Mouse (Mus musculus) left cerebral cortex, adult 2 months (tissue): ENCODE measurements at regions not wholly inside any gene's neighbourhood (a gene's known extent, or its start where the extent isn't known, plus 50 kb on each side); places are given as distances from the start of the nearest gene placed in this dataset.
A peak's percentile ranks its signal among the peaks of the same experiment; 100 is the strongest.
"Not testable (repeated sequence)": the region's sequence is repeated elsewhere in the genome, so short reads cannot be mapped to it uniquely, and the experiment has no call there.

Experiments
- DNase-seq, 2 experiments: peaks; one replicate each; pipeline ENCODE4 v3.0.0; 2021 to 2022; ENCODE audit warnings: low spot score in 2 of 2, mixed read lengths in 1 of 2; ENCODE audit errors: extremely low spot score in 1 of 2
- H3K27ac ChIP-seq: fragments of 200-600 bp; 2 replicates; pipeline ENCODE4 v1.8.1; 2022
- H3K4me3 ChIP-seq: fragments of 200-600 bp; 2 replicates; pipeline ENCODE4 v1.8.1; 2022
- CTCF ChIP-seq: fragments of 200-600 bp; IDR thresholded peaks from 2 replicates; pipeline ENCODE4 v1.8.1; 2022; ENCODE audit warnings: antibody characterized with exemption, mild to moderate bottlenecking, moderate library complexity
- intact Hi-C: fragments of 180-260 bp; cut with DNase I; formaldehyde crosslinking; loops from one replicate; pipeline ENCODE4 v1.15.1; 2025

- DNase-seq = no peak
- no peak overlapping the region for H3K4me3 ChIP-seq
- no peak for TF ChIP-seq CTCF
- intact Hi-C loops = loop anchor here (10.0 kb wide), 2 partner anchors 291 to 431 kb away; partner anchors contain the start of gene Tbl1xr1
- no peak overlapping the region; the same call in 1 of the 2 replicates for H3K27ac ChIP-seq
Measured at GRCm38 (mm10) chr3:21644086-21644485, 432.4 kb upstream of the Tbl1xr1 start.

DNA sequence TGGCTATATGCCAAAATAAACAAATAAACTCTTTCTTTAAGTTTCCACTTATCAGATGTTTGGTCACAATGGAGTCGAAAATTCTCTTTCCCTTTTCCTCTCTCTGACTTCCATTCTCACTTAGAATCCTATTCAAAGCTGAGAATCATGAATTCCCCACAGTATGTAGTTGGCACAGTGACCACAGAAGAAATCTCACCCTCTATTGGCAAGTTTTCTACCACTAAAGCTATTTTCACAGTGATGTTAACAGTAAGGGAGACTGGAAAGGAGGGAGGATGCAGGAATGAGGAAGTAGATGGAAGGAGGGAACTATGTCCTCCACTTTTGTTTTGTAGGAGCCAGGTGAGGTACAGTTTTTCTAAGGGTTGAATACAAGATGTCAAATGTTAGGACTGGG, 431.2 kb upstream of the Tbl1xr1 start:
- TF ChIP-seq CTCF = no peak
- intact Hi-C loops = loop anchor here (10.0 kb wide), 2 partner anchors 290 to 430 kb away; partner anchors contain the start of gene Tbl1xr1
- DNase-seq = no peak
- Histone ChIP-seq H3K27ac (peak overlapping the region; percentile 18; the same call in 1 of the 2 replicates), H3K4me3 (no peak overlapping the region)

DNA sequence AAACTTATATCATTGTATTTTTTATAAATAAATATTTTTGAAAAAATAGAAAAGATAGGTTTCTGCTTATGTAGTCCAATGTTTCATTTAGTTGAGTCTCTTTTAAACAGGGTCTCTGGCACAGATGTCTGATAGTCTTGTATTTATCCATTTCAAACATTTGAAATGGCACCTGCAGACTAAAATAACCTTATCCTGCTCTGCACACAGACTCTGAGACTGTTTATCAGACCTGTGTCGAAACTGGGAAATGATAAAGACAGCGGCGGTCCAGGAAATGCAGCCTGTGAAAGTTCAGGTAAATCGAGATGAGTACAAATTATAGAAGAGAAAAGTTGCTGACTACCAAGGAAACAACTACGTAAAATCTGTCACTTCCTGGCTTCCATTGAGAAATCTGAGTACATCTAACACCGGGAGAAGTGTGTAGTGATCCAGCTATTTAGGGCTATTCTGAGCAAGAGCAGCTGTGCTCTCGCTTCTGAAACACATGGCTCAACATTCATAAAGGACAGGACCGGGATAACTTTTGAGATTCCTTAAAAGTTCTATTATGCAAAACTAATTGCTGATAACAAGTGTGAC, 426.5 kb upstream of the Tbl1xr1 start:
- no peak overlapping the region for H3K4me3 ChIP-seq
- DNase-seq = no peak
- H3K27ac ChIP-seq = no peak overlapping the region
- no peak for TF ChIP-seq CTCF
- intact Hi-C loops = loop anchor here (10.0 kb wide), 2 partner anchors 285 to 425 kb away; partner anchors contain the start of gene Tbl1xr1

- TF ChIP-seq CTCF = no peak
- Histone ChIP-seq H3K27ac (no peak overlapping the region), H3K4me3 (no peak overlapping the region)
- DNase-seq = no peak
- intact Hi-C loops = loop anchor here (5.0 kb wide), 1 partner anchor 998 kb away; no protein-coding TSS in a partner anchor
Measured at GRCm38 (mm10) chr3:21655301-21655700, 421.2 kb upstream of the Tbl1xr1 start.

- DNase-seq = no peak
- H3K4me3 ChIP-seq = no peak overlapping the region
- H3K27ac ChIP-seq = no peak overlapping the region
- intact Hi-C loops = no loop called here
- no peak for TF ChIP-seq CTCF
Measured at GRCm38 (mm10) chr3:21667349-21668143, 408.9 kb upstream of the Tbl1xr1 start.

DNA sequence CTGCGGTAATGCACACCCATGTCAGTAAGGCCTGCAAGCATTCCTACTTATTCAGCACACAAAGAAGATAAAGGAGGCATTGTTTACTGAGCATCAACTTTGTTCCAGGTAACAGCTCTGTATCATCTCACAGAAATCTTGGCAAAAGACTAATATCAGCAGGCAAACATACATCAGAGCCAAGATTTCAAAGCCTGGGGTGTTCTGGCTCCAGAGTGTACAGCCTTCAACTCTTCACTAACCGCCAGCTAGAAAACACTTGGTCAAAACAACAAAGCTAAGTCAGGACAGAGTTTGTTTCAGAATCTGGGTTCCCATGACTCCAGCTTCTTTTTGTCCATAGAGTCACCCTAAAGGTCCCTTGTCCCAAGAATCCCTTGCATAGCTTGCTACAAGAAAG, 404.6 kb upstream of the Tbl1xr1 start:
- no peak overlapping the region for H3K27ac ChIP-seq
- no peak for TF ChIP-seq CTCF
- intact Hi-C loops = no loop called here
- H3K4me3 ChIP-seq = no peak overlapping the region
- DNase-seq = no peak

- TF ChIP-seq CTCF = no peak
- no peak for DNase-seq
- Histone ChIP-seq H3K27ac (no peak overlapping the region), H3K4me3 (no peak overlapping the region)
- intact Hi-C loops = no loop called here
Measured at GRCm38 (mm10) chr3:21672492-21672891, 404.0 kb upstream of the Tbl1xr1 start.

DNA sequence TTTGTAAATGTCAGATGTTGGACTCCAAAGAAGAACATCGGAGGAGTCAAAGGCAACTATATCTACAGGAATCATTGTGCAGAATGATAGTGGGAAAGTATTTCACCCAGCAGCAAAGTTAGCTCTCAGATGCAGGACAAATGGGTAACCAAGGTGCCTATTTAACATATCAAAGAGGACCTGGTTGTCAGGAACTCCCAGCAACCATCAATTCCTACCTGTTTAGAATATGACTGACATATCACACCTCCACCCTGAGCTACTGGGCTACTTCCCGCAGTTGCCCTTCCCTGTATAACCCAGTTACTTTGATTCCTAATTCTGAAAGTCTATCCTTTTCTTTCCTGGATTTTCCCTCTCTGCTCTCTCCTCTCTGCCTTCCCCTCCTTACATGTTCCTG, 403.0 kb upstream of the Tbl1xr1 start:
- Histone ChIP-seq H3K27ac (no peak overlapping the region), H3K4me3 (no peak overlapping the region)
- TF ChIP-seq CTCF = no peak
- DNase-seq = no peak
- intact Hi-C loops = no loop called here

- intact Hi-C loops = loop anchor here (2.0 kb wide), 1 partner anchor 19 kb away; no protein-coding TSS in a partner anchor
- Histone ChIP-seq H3K4me3 (no peak overlapping the region), H3K27ac (no peak overlapping the region)
- no peak for DNase-seq
- no peak for TF ChIP-seq CTCF
Measured at GRCm38 (mm10) chr3:21678265-21678664, 398.2 kb upstream of the Tbl1xr1 start.

DNA sequence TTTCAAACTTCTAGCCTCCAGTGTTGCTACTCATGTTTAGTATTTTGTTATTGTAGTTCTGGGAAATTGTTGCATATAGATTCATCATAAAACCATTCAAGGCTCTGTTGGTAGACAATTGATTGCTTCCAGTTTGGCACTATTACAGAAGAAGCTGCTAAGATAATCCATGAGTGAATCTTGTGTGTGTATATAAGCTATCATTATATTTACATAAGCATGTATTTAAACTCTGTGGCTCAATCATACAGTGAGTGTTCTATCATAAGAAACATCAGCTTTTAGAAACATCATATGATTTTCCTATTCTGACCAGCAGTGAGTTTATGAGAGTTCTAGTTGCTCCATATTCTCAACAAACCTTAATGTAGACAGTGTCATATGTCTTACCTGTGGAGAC, 397.7 kb upstream of the Tbl1xr1 start:
- intact Hi-C loops = loop anchor here (2.0 kb wide), 1 partner anchor 18 kb away; no protein-coding TSS in a partner anchor
- no peak overlapping the region for H3K27ac ChIP-seq
- TF ChIP-seq CTCF = no peak
- DNase-seq = no peak
- H3K4me3 ChIP-seq = no peak overlapping the region

DNA sequence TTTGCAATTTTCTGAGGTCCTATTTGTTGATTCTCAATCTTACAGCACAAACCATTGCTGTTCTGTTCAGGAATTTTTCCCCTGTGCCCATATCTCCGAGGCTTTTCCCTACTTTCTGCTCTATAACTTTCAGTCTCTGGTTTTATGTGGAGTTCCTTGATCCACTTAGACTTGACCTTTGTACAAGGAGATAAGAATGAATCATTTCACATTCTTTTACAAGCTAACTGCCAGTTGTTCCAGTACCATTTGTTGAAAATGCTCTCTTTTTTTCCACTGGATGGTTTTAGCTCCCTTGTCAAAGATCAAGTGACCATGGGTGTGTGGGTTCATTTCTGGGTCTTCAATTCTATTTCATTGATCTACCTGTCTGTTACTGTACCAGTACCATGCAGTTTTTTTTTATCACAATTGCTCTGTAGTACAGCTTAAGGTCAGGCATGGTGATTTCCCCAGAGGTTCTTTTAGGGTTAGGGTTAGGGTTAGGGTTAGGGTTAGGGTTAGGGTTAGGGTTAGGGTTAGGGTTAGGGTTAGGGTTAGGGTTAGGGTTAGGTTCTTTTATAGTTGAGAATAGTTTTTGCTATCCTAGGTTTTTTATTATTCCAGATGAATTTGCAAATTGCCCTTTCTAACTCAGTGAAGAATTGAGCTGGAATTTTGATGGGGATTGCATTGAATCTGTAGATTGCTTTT, 378.3 kb upstream of the Tbl1xr1 start:
- intact Hi-C loops = loop anchor here (2.0 kb wide), 1 partner anchor 19 kb away; no protein-coding TSS in a partner anchor
- not testable (repeated sequence) for DNase-seq, H3K4me3 ChIP-seq, H3K27ac ChIP-seq

DNA sequence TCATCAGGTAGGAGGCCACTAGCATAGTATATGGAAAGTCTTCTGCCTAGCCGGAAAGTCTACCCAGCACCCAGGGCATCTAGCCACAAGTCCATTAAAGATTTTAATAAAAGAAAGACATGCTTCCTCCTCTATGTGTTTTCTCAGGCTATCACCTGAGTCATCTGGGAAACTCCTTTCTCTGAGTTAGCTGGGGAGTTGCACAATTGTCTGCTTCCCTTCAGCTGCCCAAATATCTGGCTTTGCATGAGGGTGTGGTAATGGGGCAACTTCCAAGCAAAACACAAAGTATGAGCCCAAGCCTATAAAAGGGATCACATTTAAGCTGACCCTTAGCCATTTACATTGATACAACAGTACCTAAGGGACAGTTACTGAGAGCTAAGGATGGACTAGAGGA, 376.9 kb upstream of the Tbl1xr1 start:
- intact Hi-C loops = no loop called here
- DNase-seq = no peak
- no peak overlapping the region for H3K27ac ChIP-seq
- TF ChIP-seq CTCF = no peak
- H3K4me3 ChIP-seq = no peak overlapping the region
